ENCODE assay signal across 12 mouse cellular contexts in the genomic region with DNA sequence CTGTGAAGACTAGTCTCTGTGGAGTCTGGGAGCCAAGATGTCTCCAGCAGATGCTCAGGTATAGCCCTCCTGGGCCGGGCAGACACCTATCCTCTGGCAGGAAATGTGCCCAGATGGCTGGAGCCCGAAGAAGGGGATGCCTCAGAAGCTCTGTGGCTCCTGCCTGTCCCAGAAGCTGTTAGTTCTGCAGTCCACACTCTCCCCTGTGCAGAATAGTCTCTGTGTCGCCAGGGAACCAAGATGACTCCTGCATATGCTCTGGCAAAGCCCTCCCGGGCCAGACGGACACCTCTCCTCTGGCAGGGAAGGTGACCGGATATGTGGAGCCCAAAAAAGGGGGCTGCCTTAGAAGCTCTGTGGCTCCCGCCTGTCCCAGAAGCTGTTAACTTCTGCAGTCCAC. TPM values are rescaled to one million over a fixed set of nuclear protein-coding genes. Genes with fewer than 3 reads are reported as not detected.
A peak's percentile ranks its signal among the peaks of the same experiment; 100 is the strongest.
DNase-seq lines count a peak whose midpoint lies in the region.
"Had no signal": no experiment of that assay in that cellular context is flagged by ENCODE, and none has a peak within 500 bp of the region (broad histone marks: within the 10 kb centered on the region; RNA-seq: fewer than 3 reads in every experiment).

No protein-coding gene starts in this region.

- peak; percentile 42 for DNase-seq in cerebellum, adult 11-12 months
- no peak for DNase-seq in cerebellum, adult 11 months
- peak; percentile 53 for DNase-seq in cerebellum, adult 9-11 months
- no peak for DNase-seq in cerebellum, postnatal 10 days
- DNase-seq in brain, adult 2 months (ENCODE audit: low read depth, low spot score): peak; percentile 87
- DNase-seq in adrenal gland, postnatal 36 days: no peak
- DNase-seq: adrenal gland, adult 2 months; adrenal gland, postnatal 10 days; adrenal gland, postnatal 25 days; embryo, embryonic 11 days; gastrocnemius, adult 2 months had no signal

RNA-seq across cellular contexts. Expression of gene Scn2a, which starts 32.1 kb away (rescaled TPM):
- total RNA-seq in adrenal gland, postnatal 36 days (2021): 1 to 10 TPM in 1 of 2 experiments, under 1 TPM in 1; 0.66 to 1.1 TPM
- total RNA-seq: MEL had no signal

Comparison
In these comparisons a context has a peak if more than half of its experiments do, and no peak if none do; other contexts are left out.
1. DNase-seq: peak in cerebellum, adult 11-12 months (single experiment), cerebellum, adult 9-11 months (single experiment) and brain, adult 2 months (single experiment); none in cerebellum, adult 11 months (single experiment), cerebellum, postnatal 10 days (0 of 2) and adrenal gland, postnatal 36 days (0 of 2).